Mouse (Mus musculus): ENCODE data around the gene Mterf2. TPM values are rescaled to one million over a fixed set of nuclear protein-coding genes. Genes with fewer than 3 reads are reported as not detected.

Mterf2 gene
- total RNA-seq, 4 experiments from 2014 or later: 5.7 to 15.3 (median 8.8) TPM

Other genes with a start within 250 kb of the Mterf2 start
- 10 to 100 TPM; 28.9 to 43.8 (median 33.8) TPM for gene Ric8b, start 210.4 kb downstream of the Mterf2 start, total RNA-seq (2022)
- under 1 TPM; 0.70 to 0.78 (median 0.75) TPM for gene Fhl4, start 25.5 kb downstream of the Mterf2 start, total RNA-seq (2022)
- gene Tmem263, start 25.4 kb downstream of the Mterf2 start, total RNA-seq (2022): 10 to 100 TPM; 17.5 to 23.4 (median 20.6) TPM
- gene Cry1, start 57.0 kb upstream of the Mterf2 start, total RNA-seq (2022): 10 to 100 TPM in 2 of 4 experiments, 1 to 10 TPM in 2; 6.5 to 13.4 (median 9.2) TPM

Measured in adrenal gland, adult 8-10 months (tissue).